Mouse (Mus musculus) neural tube, embryonic 11.5 days (tissue): ENCODE results near the gene Gm20388. TPM values are rescaled to one million over a fixed set of nuclear protein-coding genes. Genes with fewer than 3 reads are reported as not detected.

Source experiments
- ATAC-seq: fragments of 200-750 bp; cut with Nextera tagmentation; 2 replicates; pipeline ENCODE4 v1.8.0; 2017; ENCODE audit warnings: moderate number of reproducible peaks, mild to moderate bottlenecking, moderate TSS enrichment, moderate library complexity; ENCODE audit not compliant: insufficient read depth, low FRiP score, low TSS enrichment
- DNase-seq: peaks from one replicate; pipeline ENCODE4 v3.0.0-alpha.2; 2015; ENCODE audit warnings: low spot score
- H3K27ac ChIP-seq: fragments of 300-500 bp; sonication (generic); 2 replicates; pipeline ENCODE4 v1.5.1; 2014; ENCODE audit warnings: low read depth, mild to moderate bottlenecking, low read length
- H3K27me3 ChIP-seq: fragments of 300-500 bp; sonication (generic); 2 replicates; pipeline ENCODE4 v1.6.1; 2014; ENCODE audit warnings: mild to moderate bottlenecking, low read length, mixed read lengths; ENCODE audit not compliant: control insufficient read depth, insufficient read depth
- H3K36me3 ChIP-seq: fragments of 300-500 bp; sonication (generic); 2 replicates; pipeline ENCODE4 v1.6.1; 2014; ENCODE audit warnings: mild to moderate bottlenecking, low read length, moderate library complexity, mixed read lengths; ENCODE audit not compliant: control insufficient read depth, insufficient read depth
- H3K4me1 ChIP-seq: fragments of 300-500 bp; sonication (generic); 2 replicates; pipeline ENCODE4 v1.6.1; 2014; ENCODE audit warnings: low read length, mixed read lengths; ENCODE audit not compliant: control insufficient read depth, insufficient read depth
- H3K4me2 ChIP-seq: fragments of 300-500 bp; sonication (generic); 2 replicates; pipeline ENCODE4 v1.6.1; 2014; ENCODE audit warnings: low read depth, mild to moderate bottlenecking, moderate library complexity
- H3K4me3 ChIP-seq: fragments of 300-500 bp; sonication (generic); 2 replicates; pipeline ENCODE4 v1.5.1; 2014; ENCODE audit warnings: low read depth, low read length
- H3K9ac ChIP-seq: fragments of 300-500 bp; sonication (generic); 2 replicates; pipeline ENCODE4 v1.6.1; 2014; ENCODE audit warnings: mild to moderate bottlenecking, low read length
- H3K9me3 ChIP-seq: fragments of 300-500 bp; sonication (generic); 2 replicates; pipeline ENCODE4 v1.6.1; 2016; ENCODE audit warnings: low read length; ENCODE audit not compliant: control insufficient read depth
- WGBS: fragments of 180-500 bp; shearing (Covaris S2); extraction: QIAGEN DNeasy Blood & Tissue Kit; methylation state at CpG from one replicate; pipeline ENCODE4 v1.1.7; 2014; 5-methylcytosine and 5-hydroxymethylcytosine counted together
- polyA plus RNA-seq: library from polyadenylated mRNA; unstranded; fragments of >200 nt; fragmentation: Nextera tagmentation; extraction: Ambion mirVana; gene quantifications from 2 replicates; pipeline ENCODE4 v1.2.1, GENCODE M21; 2014

Gm20388 gene
- polyA plus RNA-seq, 1 experiment from 2014 or later = not detected

GRCm38 (mm10) chr8:123697329-123697728 is 3786.7 kb downstream of the Gm20388 start:
- Histone ChIP-seq H3K27me3 (no peaks in the 10 kb centered on the region), H3K27ac (no peak overlapping the region), H3K4me2 (no peak overlapping the region), H3K4me3 (no peak overlapping the region), H3K9ac (no peak overlapping the region), H3K36me3 (no peaks in the 10 kb centered on the region), H3K4me1 (0 out of 2 replicates have a peak, but pooled peaks cover 2% of the 10 kb centered on the region), H3K9me3 (no peaks in the 10 kb centered on the region)
- DNase-seq (no peak), ATAC-seq (no peak)
- 81% methylated on average over 5 of the region's 5 CpGs for WGBS

GRCm38 (mm10) chr8:123700399-123701070 is 3789.9 kb downstream of the Gm20388 start:
- Histone ChIP-seq H3K4me3 (no peak overlapping the region), H3K27me3 (no peaks in the 10 kb centered on the region), H3K9me3 (no peaks in the 10 kb centered on the region), H3K4me2 (no peak overlapping the region), H3K36me3 (no peaks in the 10 kb centered on the region), H3K9ac (no peak overlapping the region), H3K27ac (no peak overlapping the region), H3K4me1 (0 out of 2 replicates have a peak, but pooled peaks cover 2% of the 10 kb centered on the region)
- 57% methylated on average over 12 of the region's 12 CpGs for whole genome bisulfite sequencing
- ATAC-seq = no peak
- DNase-seq = no peak

- DNase-seq (no peak), ATAC-seq (no peak)
- Histone ChIP-seq H3K27ac (no peak overlapping the region), H3K9ac (no peak overlapping the region), H3K36me3 (no peaks in the 10 kb centered on the region), H3K27me3 (no peaks in the 10 kb centered on the region), H3K4me1 (0 out of 2 replicates have a peak, but pooled peaks cover 2% of the 10 kb centered on the region), H3K9me3 (no peaks in the 10 kb centered on the region), H3K4me2 (no peak overlapping the region), H3K4me3 (no peak overlapping the region)
- 83% methylated on average over 15 of the region's 15 CpGs for WGBS
Observed at GRCm38 (mm10) chr8:123701952-123702587, 3791.4 kb downstream of the Gm20388 start.

- ATAC-seq (no peak), DNase-seq (no peak)
- no peak overlapping the region for H3K27ac ChIP-seq
- H3K27me3 ChIP-seq = no peaks in the 10 kb centered on the region
- 86% methylated on average over 5 of the region's 5 CpGs for WGBS
- H3K9me3 ChIP-seq = no peaks in the 10 kb centered on the region
- H3K4me3 ChIP-seq = no peak overlapping the region
- H3K36me3 ChIP-seq = no peaks in the 10 kb centered on the region
- no peak overlapping the region for H3K9ac ChIP-seq
- H3K4me2 ChIP-seq = no peak overlapping the region
- H3K4me1 ChIP-seq = 0 out of 2 replicates have a peak, but pooled peaks cover 2% of the 10 kb centered on the region
Observed at GRCm38 (mm10) chr8:123705376-123705775, 3794.7 kb downstream of the Gm20388 start.

GRCm38 (mm10) chr8:123707137-123707536 is 3796.5 kb downstream of the Gm20388 start:
- Histone ChIP-seq H3K27me3 (no peaks in the 10 kb centered on the region), H3K9me3 (no peaks in the 10 kb centered on the region), H3K9ac (no peak overlapping the region), H3K36me3 (no peaks in the 10 kb centered on the region), H3K4me1 (no peaks in the 10 kb centered on the region), H3K4me2 (no peak overlapping the region), H3K27ac (no peak overlapping the region), H3K4me3 (no peak overlapping the region)
- WGBS = 93% methylated on average over 16 of the region's 16 CpGs
- DNase-seq = no peak
- no peak for ATAC-seq

GRCm38 (mm10) chr8:123708729-123709128 is 3798.1 kb downstream of the Gm20388 start:
- no peak for ATAC-seq
- no peaks in the 10 kb centered on the region for H3K27me3 ChIP-seq
- 78% methylated on average over 8 of the region's 8 CpGs for WGBS

GRCm38 (mm10) chr8:123710335-123710734 is 3799.7 kb downstream of the Gm20388 start:
- Histone ChIP-seq H3K27me3 (no peaks in the 10 kb centered on the region), H3K4me2 (no peak overlapping the region), H3K9me3 (no peaks in the 10 kb centered on the region), H3K9ac (no peak overlapping the region), H3K4me3 (no peak overlapping the region), H3K4me1 (no peaks in the 10 kb centered on the region), H3K27ac (no peak overlapping the region), H3K36me3 (no peaks in the 10 kb centered on the region)
- DNase-seq = no peak
- 88% methylated on average over 5 of the region's 5 CpGs for WGBS
- ATAC-seq = no peak

More at GRCm38 (mm10) chr8:123708729-123709128, 3798.1 kb downstream of the Gm20388 start:
- Histone ChIP-seq H3K36me3 (no peaks in the 10 kb centered on the region), H3K9me3 (no peaks in the 10 kb centered on the region), H3K4me3 (no peak overlapping the region), H3K4me1 (no peaks in the 10 kb centered on the region), H3K9ac (no peak overlapping the region), H3K4me2 (no peak overlapping the region), H3K27ac (no peak overlapping the region)
- DNase-seq = no peak

- H3K9me3 ChIP-seq = no peaks in the 10 kb centered on the region
- no peak overlapping the region for H3K4me2 ChIP-seq
- ATAC-seq = no peak
- H3K9ac ChIP-seq = no peak overlapping the region
- H3K4me1 ChIP-seq = peaks cover 5% of the 10 kb centered on the region; the same call in 1 of the 2 replicates
- 93% methylated on average over 5 of the region's 5 CpGs for WGBS
- H3K27me3 ChIP-seq = no peaks in the 10 kb centered on the region
- no peak for DNase-seq
- no peaks in the 10 kb centered on the region for H3K36me3 ChIP-seq
- H3K27ac ChIP-seq = no peak overlapping the region
- no peak overlapping the region for H3K4me3 ChIP-seq
Observed at GRCm38 (mm10) chr8:123714451-123714850, 3803.8 kb downstream of the Gm20388 start.
